Mouse (Mus musculus) MEL (cell line): Measurements from ENCODE around the gene Gpm6b.

Experiments used
- CTCF ChIP-seq, 3 experiments: IDR thresholded peaks in 2 of 3; conservative IDR thresholded peaks in 1 of 3; 2 replicates each; pipeline ENCODE4 v1.5.1; 2011 to 2012; ENCODE audit warnings: low read length in 3 of 3, low read depth in 2 of 3, mild to moderate bottlenecking in 2 of 3, improper control_type of control experiment in 1 of 3, inconsistent platforms in 1 of 3, mixed read lengths in 1 of 3, moderate library complexity in 1 of 3; ENCODE audit not compliant: control insufficient read depth in 1 of 3, insufficient read depth in 1 of 3, poor library complexity in 1 of 3, severe bottlenecking in 1 of 3
- EP300 ChIP-seq, 2 experiments: IDR thresholded peaks; 2 replicates each; pipeline ENCODE4 v1.6.1; 2011; ENCODE audit warnings: improper control_type of control experiment in 2 of 2, low read length in 2 of 2, low read depth in 1 of 2, mild to moderate bottlenecking in 1 of 2
- ETS1 ChIP-seq: IDR thresholded peaks from 2 replicates; pipeline ENCODE4 v1.6.1; 2012; ENCODE audit warnings: low read depth, mild to moderate bottlenecking, inconsistent platforms, low read length, improper control_type of control experiment, moderate library complexity
- HCFC1 ChIP-seq: IDR thresholded peaks from 2 replicates; pipeline ENCODE4 v1.6.1; 2012; ENCODE audit warnings: low read depth, mild to moderate bottlenecking, inconsistent platforms, low read length, improper control_type of control experiment, moderate library complexity
- MYC ChIP-seq: IDR thresholded peaks from 2 replicates; pipeline ENCODE4 v1.6.1; 2011; ENCODE audit warnings: low read depth, mild to moderate bottlenecking, low read length, improper control_type of control experiment, moderate library complexity
- POLR2A ChIP-seq, 2 experiments: IDR thresholded peaks; 2 replicates each; pipeline ENCODE4 v1.6.1; 2011 to 2012; ENCODE audit warnings: low read length in 2 of 2, mild to moderate bottlenecking in 2 of 2, control low read depth in 1 of 2, improper control_type of control experiment in 1 of 2, low read depth in 1 of 2, moderate library complexity in 1 of 2; ENCODE audit not compliant: control insufficient read depth in 1 of 2, insufficient read depth in 1 of 2, poor library complexity in 1 of 2
- POLR2AphosphoS2 ChIP-seq: IDR thresholded peaks from 2 replicates; pipeline ENCODE4 v1.6.1; 2011; ENCODE audit warnings: low read length, improper control_type of control experiment
- RCOR1 ChIP-seq: IDR thresholded peaks from 2 replicates; pipeline ENCODE4 v1.6.1; 2012; ENCODE audit warnings: low read depth, mild to moderate bottlenecking, inconsistent platforms, low read length, improper control_type of control experiment
- SIN3A ChIP-seq: IDR thresholded peaks from 2 replicates; pipeline ENCODE4 v1.6.1; 2012; ENCODE audit warnings: low read length, improper control_type of control experiment, inconsistent platforms
- TAL1 ChIP-seq: IDR thresholded peaks from 2 replicates; pipeline ENCODE4 v1.6.1; 2012; ENCODE audit warnings: mild to moderate bottlenecking, inconsistent platforms, low read length, moderate library complexity, mixed read lengths
- UBTF ChIP-seq: IDR thresholded peaks from 2 replicates; pipeline ENCODE4 v1.6.1; 2012; ENCODE audit warnings: low read depth, mild to moderate bottlenecking, inconsistent platforms, low read length, improper control_type of control experiment, moderate library complexity, borderline replicate concordance; ENCODE audit not compliant: insufficient read depth
- ZC3H11A ChIP-seq: IDR thresholded peaks from 2 replicates; pipeline ENCODE4 v1.6.1; 2012; ENCODE audit warnings: low read depth, mild to moderate bottlenecking, inconsistent platforms, low read length, improper control_type of control experiment
- ZKSCAN1 ChIP-seq: IDR thresholded peaks from 2 replicates; pipeline ENCODE4 v1.6.1; 2012; ENCODE audit warnings: low read depth, mild to moderate bottlenecking, inconsistent platforms, low read length, improper control_type of control experiment, moderate library complexity

- no peak for TF ChIP-seq POLR2A (IDR thresholded peaks at IDR 0.05; ENCODE audit: control insufficient read depth in 1 of 2, insufficient read depth in 1 of 2, low read depth in 1 of 2, low read length in 2 of 2, poor library complexity in 1 of 2)
- no peak for TF ChIP-seq MYC
- no peak for TF ChIP-seq CTCF (IDR thresholded peaks at IDR 0.05 in 2 of 3, conservative IDR thresholded peaks at IDR 0.05 in 1 of 3; ENCODE audit: control insufficient read depth in 1 of 3, insufficient read depth in 1 of 3, low read depth in 2 of 3, low read length in 3 of 3, poor library complexity in 1 of 3, severe bottlenecking in 1 of 3)
- no peak for TF ChIP-seq ZKSCAN1
- no peak for TF ChIP-seq EP300 (IDR thresholded peaks at IDR 0.05; ENCODE audit: low read depth in 1 of 2, low read length in 2 of 2)
- TF ChIP-seq ZC3H11A: no peak
- TF ChIP-seq POLR2AphosphoS2: no peak
- TF ChIP-seq UBTF: no peak
- TF ChIP-seq ETS1: no peak
- no peak for TF ChIP-seq SIN3A
- no peak for TF ChIP-seq HCFC1
- TF ChIP-seq RCOR1: no peak
- no peak for TF ChIP-seq TAL1
Measured at GRCm38 (mm10) chrX:166317376-166317679, 78.6 kb downstream of the Gpm6b start.
